ENCODE assay signal across 9 mouse cellular contexts in genomic region chr9:57995282-57995681, GRCm38 (mm10). TPM values are rescaled to one million over a fixed set of nuclear protein-coding genes. Genes with fewer than 3 reads are reported as not detected.
DNase-seq lines count a peak whose midpoint lies in the region; ATAC-seq and TF ChIP-seq lines count a peak whose summit lies in the region.
"Had no signal": no experiment of that assay in that cellular context is flagged by ENCODE, and none has a peak within 500 bp of the region (broad histone marks: within the 10 kb centered on the region; RNA-seq: fewer than 3 reads in every experiment).

No protein-coding gene starts in this region.

- whole genome bisulfite sequencing in kidney, adult 2 months: 54% methylated on average over 4 of the region's 4 CpGs

- DNase-seq in kidney, adult 2 months: no peak
- DNase-seq in kidney, adult 18-20 months: no peak
- peak; percentile 41 for DNase-seq in 3T3-L1 (ENCODE audit: low read depth, low spot score)
- peak; percentile 60 for DNase-seq in induced T-regulatory cell, adult 2 months (ENCODE audit: low read depth)
- DNase-seq in gastrocnemius, adult 18-20 months (ENCODE audit: low spot score): no peak
- DNase-seq: heart, adult 11 months; liver, embryonic 13.5 days had no signal

- no peak overlapping the region for H3K9ac ChIP-seq in ES-Bruce4 (ENCODE audit: low read depth, poor library complexity, severe bottlenecking)
- H3K9ac ChIP-seq: liver, embryonic 13.5 days had no signal

- TF ChIP-seq CTCF in kidney, adult 2 months (conservative IDR thresholded peaks at IDR 0.05; ENCODE audit: insufficient read depth, insufficient read length, low read depth, low read length): peak; percentile 39
- peak; percentile 37 for TF ChIP-seq CTCF in ES-Bruce4 (IDR thresholded peaks at IDR 0.05; ENCODE audit: low read depth, low read length)

- TF ChIP-seq EP300 in ES-Bruce4 (IDR thresholded peaks at IDR 0.05; ENCODE audit: insufficient read depth, low read depth, low read length): no peak

- H3K4me3 ChIP-seq in kidney, adult 2 months (ENCODE audit: insufficient read depth, low read depth, low read length): no peak overlapping the region
- no peak overlapping the region for H3K4me3 ChIP-seq in ES-Bruce4 (ENCODE audit: low read depth, low read length)
- H3K4me3 ChIP-seq: liver, embryonic 13.5 days had no signal

- 0 out of 2 replicates have a peak, but pooled peaks cover 3% of the 10 kb centered on the region for H3K4me1 ChIP-seq in kidney, adult 2 months (ENCODE audit: control insufficient read depth, insufficient read depth, low read length)
- no peaks in the 10 kb centered on the region for H3K4me1 ChIP-seq in ES-Bruce4 (ENCODE audit: control insufficient read depth, insufficient read depth, low read length)

- no peak for ATAC-seq in monocyte, adult 5-6 weeks (replicated peaks; ENCODE audit: insufficient number of reproducible peaks, low FRiP score, low TSS enrichment, poor library complexity, severe bottlenecking)

- H3K9me3 ChIP-seq in ES-Bruce4 (replicated peaks; ENCODE audit: control insufficient read depth, insufficient read depth, low read length, poor library complexity, severe bottlenecking): no peaks in the 10 kb centered on the region
- H3K9me3 ChIP-seq: liver, embryonic 13.5 days had no signal

- H3K36me3 ChIP-seq in kidney, adult 2 months (ENCODE audit: control insufficient read depth, insufficient read depth, low read length): no peaks in the 10 kb centered on the region
- H3K36me3 ChIP-seq in ES-Bruce4 (ENCODE audit: control insufficient read depth, insufficient read depth, low read length, poor library complexity, severe bottlenecking): no peaks in the 10 kb centered on the region
- H3K36me3 ChIP-seq: liver, embryonic 13.5 days had no signal

- no peak for TF ChIP-seq POLR2A in kidney, adult 2 months (IDR thresholded peaks at IDR 0.05; ENCODE audit: low read depth, low read length)
- TF ChIP-seq POLR2A in ES-Bruce4 (IDR thresholded peaks at IDR 0.05; ENCODE audit: insufficient read depth, low read length): no peak

- no peak overlapping the region for H3K27ac ChIP-seq in kidney, adult 2 months (ENCODE audit: insufficient read depth, low read depth, low read length)
- H3K27ac ChIP-seq in ES-Bruce4 (ENCODE audit: insufficient read depth, low read length): no peak overlapping the region
- H3K27ac ChIP-seq: liver, embryonic 13.5 days had no signal

- H3K27me3 ChIP-seq in kidney, adult 2 months (replicated peaks; ENCODE audit: control insufficient read depth, insufficient read depth, low read length): no peaks in the 10 kb centered on the region
- no peaks in the 10 kb centered on the region for H3K27me3 ChIP-seq in ES-Bruce4 (ENCODE audit: control insufficient read depth, insufficient read depth, low read length, poor library complexity, severe bottlenecking)

RNA-seq across cellular contexts. Expression of gene Cyp11a1, which starts 10.9 kb away (rescaled TPM):
- polyA plus RNA-seq in kidney, adult 2 months (2012; rRNA removed): 0.16 and 5.1 TPM in 2 replicates
- 0.41 and 0.45 TPM in 2 replicates for polyA plus RNA-seq in ES-Bruce4 (2011; ENCODE audit: insufficient read depth, insufficient read length, low read depth, missing spikeins)
- total RNA-seq in monocyte, adult 5-6 weeks (2017): 7.8 to 44.8 TPM (median 28.4 TPM) in 3 replicates
- under 1 TPM; 0.24 to 0.34 TPM for total RNA-seq in gastrocnemius, adult 18-20 months (2021)

RNA-seq across cellular contexts. Expression of gene Sema7a, which starts 55.4 kb away (rescaled TPM):
- polyA plus RNA-seq in kidney, adult 2 months (2012; rRNA removed): 9.4 and 9.6 TPM in 2 replicates
- polyA plus RNA-seq in ES-Bruce4 (2011; ENCODE audit: insufficient read depth, insufficient read length, low read depth, missing spikeins): 1.7 and 2.1 TPM in 2 replicates
- total RNA-seq in monocyte, adult 5-6 weeks (2017): 0.49 to 16.6 TPM (median 13.2 TPM) in 3 replicates
- total RNA-seq in gastrocnemius, adult 18-20 months (2021): 10 to 100 TPM; 10.6 to 13.0 TPM
- polyA plus RNA-seq: liver, embryonic 13.5 days had no signal

Comparison
In these comparisons a context has a peak if more than half of its experiments do, and no peak if none do; other contexts are left out.
1. DNase-seq: peak in 3T3-L1 (single experiment) and induced T-regulatory cell, adult 2 months (single experiment); none in kidney, adult 2 months (single experiment), kidney, adult 18-20 months (single experiment) and gastrocnemius, adult 18-20 months (single experiment).